Mouse (Mus musculus) heart, adult 2 months (tissue): ENCODE results near the gene Tars. TPM values are rescaled to one million over a fixed set of nuclear protein-coding genes. Genes with fewer than 3 reads are reported as not detected.

Experiments used
- DNase-seq, 2 experiments: peaks; one replicate each; pipeline ENCODE4 v3.0.0; 2021
- H3K27ac ChIP-seq: fragments of 200-600 bp; 2 replicates; pipeline ENCODE4 v1.8.1; 2022
- H3K27me3 ChIP-seq: fragments of 200-500 bp; 2 replicates; pipeline ENCODE4 v1.6.1; 2012; ENCODE audit warnings: mild to moderate bottlenecking, low read length, inconsistent platforms, mixed read lengths; ENCODE audit not compliant: control insufficient read depth, insufficient read depth
- H3K36me3 ChIP-seq: fragments of 200-500 bp; 2 replicates; pipeline ENCODE4 v1.6.1; 2012; ENCODE audit warnings: low read length, inconsistent platforms; ENCODE audit not compliant: control insufficient read depth, insufficient read depth
- H3K4me1 ChIP-seq: fragments of 200-500 bp; 2 replicates; pipeline ENCODE4 v1.6.1; 2011; ENCODE audit warnings: low read length; ENCODE audit not compliant: control insufficient read depth, insufficient read depth
- H3K4me3 ChIP-seq: fragments of 200-600 bp; 2 replicates; pipeline ENCODE4 v1.8.1; 2022
- H3K79me2 ChIP-seq: fragments of 200-500 bp; replicated peaks from 2 replicates; pipeline ENCODE4 v1.6.1; 2012; ENCODE audit warnings: mild to moderate bottlenecking, inconsistent platforms, low read length, moderate library complexity, mixed read lengths; ENCODE audit not compliant: control insufficient read depth, insufficient read depth
- H3K9ac ChIP-seq: fragments of 200-500 bp; 2 replicates; pipeline ENCODE4 v1.6.1; 2012; ENCODE audit warnings: low read depth, mild to moderate bottlenecking, control low read depth, inconsistent platforms, low read length, mixed read lengths
- CTCF ChIP-seq: fragments of 200-600 bp; IDR thresholded peaks from 2 replicates; pipeline ENCODE4 v1.8.1; 2022; ENCODE audit warnings: antibody characterized with exemption, mild to moderate bottlenecking, moderate library complexity
- EP300 ChIP-seq: fragments of 200-500 bp; IDR thresholded peaks from 2 replicates; pipeline ENCODE4 v1.6.1; 2011; ENCODE audit warnings: low read depth, low read length, control low read depth; ENCODE audit not compliant: insufficient read depth
- POLR2A ChIP-seq: fragments of 200-500 bp; IDR thresholded peaks from 2 replicates; pipeline ENCODE4 v1.6.1; 2011; ENCODE audit warnings: mild to moderate bottlenecking, low read depth, low read length, control low read depth; ENCODE audit not compliant: insufficient read depth
- WGBS: fragments of 180-500 bp; shearing (Covaris S2); methylation state at CpG from one replicate; pipeline ENCODE4 v1.1.7; 2018; 5-methylcytosine and 5-hydroxymethylcytosine counted together
- intact Hi-C: fragments of 180-260 bp; cut with DNase I; formaldehyde crosslinking; loops from one replicate; pipeline ENCODE4 v1.15.1; 2025
- long read RNA-seq: library from polyadenylated mRNA; stranded (forward); transcript quantifications from one replicate; pipeline ENCODE4 v2.0.0, GENCODE M21; 2021
- polyA plus RNA-seq: library from polyadenylated mRNA; depleted of rRNA; stranded (reverse); fragments of >200 nt; gene quantifications from 2 replicates; pipeline ENCODE4 v1.2.3, GENCODE M21; 2012; rRNA removed
- total RNA-seq, 2 experiments: library from RNA; stranded (reverse); gene quantifications; 2 replicates each; pipeline ENCODE4 v1.2.3; 2021

Tars gene
- total RNA-seq (10 to 100 TPM; 19.0 to 24.5 TPM), polyA plus RNA-seq (7.8 and 12.1 TPM in 2 replicates)
- long read RNA-seq, full-length matches to known transcripts: 28 of 32 reads
- long read RNA-seq, partial matches to known transcripts: 3 of 32 reads
- long read RNA-seq, other reads (novel, unspliced or antisense): 1 of 32 reads

GRCm38 (mm10) chr15:11399356-11400067 is at the start of gene Tars:
Tars (minus strand) TSS chr15:11399665.
- Histone ChIP-seq H3K27ac (peak within 1 kb of the TSS; percentile 82), H3K4me3 (peak within 1 kb of the TSS; percentile 69), H3K79me2 (peaks cover 3% of the 10 kb centered on the region; the same call in 1 of the 2 replicates), H3K9ac (peak within 1 kb of the TSS; percentile 87), H3K36me3 (no peaks in the 10 kb centered on the region), H3K4me1 (peaks cover 7% of the 10 kb centered on the region), H3K27me3 (no peaks in the 10 kb centered on the region)
- intact Hi-C loops: loop anchor here (5.0 to 10.0 kb wide), 4 partner anchors 188 to 915 kb away; partner anchors contain the start of genes Brix1 and Rad1
- peak; percentile 96 to 99 for DNase-seq
- under 1% methylated on average over 42 of the region's 42 CpGs for WGBS
- TF ChIP-seq POLR2A: peak; percentile 78
- no peak; the same call in 1 of the 2 replicates for TF ChIP-seq CTCF
- peak; percentile 82; the same call in 1 of the 2 replicates for TF ChIP-seq EP300

- 85% methylated on average over 4 of the region's 4 CpGs for WGBS
- no peak overlapping the region for H3K9ac ChIP-seq
- no peak for TF ChIP-seq EP300
- TF ChIP-seq POLR2A: no peak
- no peak for TF ChIP-seq CTCF
- no peaks in the 10 kb centered on the region for H3K27me3 ChIP-seq
- H3K79me2 ChIP-seq: no peaks in the 10 kb centered on the region
- H3K4me1 ChIP-seq: no peaks in the 10 kb centered on the region
- DNase-seq: peak in 1 of 2 experiments; percentile 25
- intact Hi-C loops: no loop called here
- no peak overlapping the region for H3K4me3 ChIP-seq
- H3K27ac ChIP-seq: no peak overlapping the region
- H3K36me3 ChIP-seq: no peaks in the 10 kb centered on the region
Measured at GRCm38 (mm10) chr15:11437361-11437760, 37.9 kb upstream of the Tars start.

GRCm38 (mm10) chr15:11436709-11437280 is 37.3 kb upstream of the Tars start:
- peak in 1 of 2 experiments; percentile 23 for DNase-seq
- no peaks in the 10 kb centered on the region for H3K4me1 ChIP-seq
- intact Hi-C loops: no loop called here
- H3K9ac ChIP-seq: no peak overlapping the region
- 87% methylated on average over 15 of the region's 15 CpGs for WGBS
- H3K4me3 ChIP-seq: no peak overlapping the region
- no peaks in the 10 kb centered on the region for H3K79me2 ChIP-seq
- no peaks in the 10 kb centered on the region for H3K27me3 ChIP-seq
- no peaks in the 10 kb centered on the region for H3K36me3 ChIP-seq
- H3K27ac ChIP-seq: no peak overlapping the region
- TF ChIP-seq POLR2A: no peak
- no peak for TF ChIP-seq EP300
- no peak for TF ChIP-seq CTCF

- H3K36me3 ChIP-seq: no peaks in the 10 kb centered on the region
- no peaks in the 10 kb centered on the region for H3K27me3 ChIP-seq
- 62% methylated on average over 2 of the region's 2 CpGs for WGBS
- DNase-seq: no peak
- intact Hi-C loops: no loop called here
- no peak overlapping the region for H3K9ac ChIP-seq
- no peak for TF ChIP-seq CTCF
- TF ChIP-seq EP300: no peak
- no peak for TF ChIP-seq POLR2A
- no peaks in the 10 kb centered on the region for H3K79me2 ChIP-seq
- H3K4me1 ChIP-seq: no peaks in the 10 kb centered on the region
- H3K27ac ChIP-seq: no peak overlapping the region
- no peak overlapping the region for H3K4me3 ChIP-seq
Measured at GRCm38 (mm10) chr15:11426899-11427298, 27.4 kb upstream of the Tars start.

GRCm38 (mm10) chr15:11413484-11413883 is 14.0 kb upstream of the Tars start:
- H3K4me3 ChIP-seq: no peak overlapping the region
- H3K36me3 ChIP-seq: no peaks in the 10 kb centered on the region
- TF ChIP-seq CTCF (no peak), POLR2A (no peak), EP300 (no peak)
- H3K4me1 ChIP-seq: no peaks in the 10 kb centered on the region
- no peak overlapping the region for H3K27ac ChIP-seq
- intact Hi-C loops: no loop called here
- no peaks in the 10 kb centered on the region for H3K79me2 ChIP-seq
- DNase-seq: no peak
- WGBS: 98% methylated on average over 1 of the region's 1 CpGs
- no peak overlapping the region for H3K9ac ChIP-seq
- H3K27me3 ChIP-seq: no peaks in the 10 kb centered on the region

GRCm38 (mm10) chr15:11412542-11412941 is 13.1 kb upstream of the Tars start:
- no peaks in the 10 kb centered on the region for H3K36me3 ChIP-seq
- H3K27ac ChIP-seq: no peak overlapping the region
- 66% methylated on average over 2 of the region's 2 CpGs for WGBS
- H3K79me2 ChIP-seq: no peaks in the 10 kb centered on the region
- no peak for DNase-seq
- intact Hi-C loops: no loop called here
- TF ChIP-seq POLR2A: no peak
- no peak for TF ChIP-seq CTCF
- no peak for TF ChIP-seq EP300
- H3K9ac ChIP-seq: no peak overlapping the region
- H3K27me3 ChIP-seq: no peaks in the 10 kb centered on the region
- no peaks in the 10 kb centered on the region; the same call in 1 of the 2 replicates for H3K4me1 ChIP-seq
- H3K4me3 ChIP-seq: no peak overlapping the region
